47 mouse cellular contexts compared by ENCODE assay signal in genomic region chr2:25767764-25768163, GRCm38 (mm10). TPM values are rescaled to one million over a fixed set of nuclear protein-coding genes. Genes with fewer than 3 reads are reported as not detected.
"Had no signal": no experiment of that assay in that cellular context is flagged by ENCODE, and none has a peak within 500 bp of the region (broad histone marks: within the 10 kb centered on the region; RNA-seq: fewer than 3 reads in every experiment).

No protein-coding gene starts in this region.

- H3K9me3 ChIP-seq: limb, embryonic 10.5 days; limb, embryonic 12.5 days; limb, embryonic 13.5 days; limb, embryonic 15.5 days; liver, embryonic 12.5 days; liver, embryonic 13.5 days; liver, embryonic 15.5 days; lung, embryonic 15.5 days; megakaryocyte, embryonic 14.5 days; midbrain, embryonic 10.5 days; midbrain, embryonic 12.5 days; midbrain, embryonic 15.5 days; neural tube, embryonic 12.5 days had no signal

- H3K4me1 ChIP-seq: limb, embryonic 10.5 days; limb, embryonic 12.5 days; limb, embryonic 13.5 days; limb, embryonic 15.5 days; liver, embryonic 12.5 days; liver, embryonic 13.5 days; liver, embryonic 15.5 days; lung, embryonic 15.5 days; midbrain, embryonic 10.5 days; midbrain, embryonic 12.5 days; midbrain, embryonic 15.5 days; neural tube, embryonic 12.5 days had no signal

- H3K27me3 ChIP-seq: limb, embryonic 13.5 days; limb, embryonic 15.5 days; liver, embryonic 15.5 days; lung, embryonic 15.5 days; midbrain, embryonic 12.5 days; midbrain, embryonic 15.5 days; neural tube, embryonic 12.5 days had no signal

- H3K9ac ChIP-seq: limb, embryonic 12.5 days; limb, embryonic 13.5 days; limb, embryonic 15.5 days; liver, embryonic 12.5 days; liver, embryonic 13.5 days; liver, embryonic 14.5 days; liver, embryonic 15.5 days; liver, postnatal 0 days; lung, embryonic 14.5 days; lung, embryonic 15.5 days; midbrain, embryonic 12.5 days; midbrain, embryonic 15.5 days; neural tube, embryonic 12.5 days had no signal

- DNase-seq: left cerebral cortex, postnatal 4 days; liver; liver, embryonic 13.5 days; liver, postnatal 0 days; lung, adult 18-20 months; lung, adult 2 months; lung, embryonic 14.5 days; lung, postnatal 10 days; lung, postnatal 14 days; lung, postnatal 36 days; lung, postnatal 4 days; midbrain, embryonic 14.5 days had no signal

- H3K27ac ChIP-seq: left cerebral cortex, adult 2 months; limb, embryonic 10.5 days; limb, embryonic 12.5 days; limb, embryonic 13.5 days; limb, embryonic 15.5 days; liver, embryonic 12.5 days; liver, embryonic 13.5 days; liver, embryonic 14.5 days; liver, embryonic 15.5 days; lung, embryonic 15.5 days; macrophage; midbrain, embryonic 10.5 days; midbrain, embryonic 12.5 days; midbrain, embryonic 15.5 days; neural tube, embryonic 12.5 days had no signal

- ATAC-seq: liver, embryonic 12.5 days; liver, postnatal 0 days; lung, postnatal 0 days; midbrain, embryonic 15.5 days; midbrain, embryonic 16.5 days had no signal

- H3K4me3 ChIP-seq: left cerebral cortex, adult 2 months; limb, embryonic 10.5 days; limb, embryonic 12.5 days; limb, embryonic 13.5 days; limb, embryonic 15.5 days; liver, embryonic 12.5 days; liver, embryonic 13.5 days; liver, embryonic 15.5 days; lung, embryonic 15.5 days; megakaryocyte, embryonic 14.5 days; midbrain, embryonic 10.5 days; midbrain, embryonic 12.5 days; midbrain, embryonic 15.5 days; myocyte; neural tube, embryonic 12.5 days had no signal

- H3K4me2 ChIP-seq: limb, embryonic 12.5 days; limb, embryonic 13.5 days; limb, embryonic 15.5 days; liver, embryonic 11.5 days; liver, embryonic 12.5 days; liver, embryonic 13.5 days; liver, embryonic 15.5 days; lung, embryonic 14.5 days; lung, embryonic 15.5 days; midbrain, embryonic 12.5 days; midbrain, embryonic 15.5 days; neural tube, embryonic 12.5 days had no signal

- H3K36me3 ChIP-seq: limb, embryonic 10.5 days; limb, embryonic 12.5 days; limb, embryonic 13.5 days; limb, embryonic 15.5 days; liver, embryonic 12.5 days; liver, embryonic 13.5 days; liver, embryonic 15.5 days; lung, embryonic 15.5 days; midbrain, embryonic 10.5 days; midbrain, embryonic 12.5 days; midbrain, embryonic 15.5 days; neural tube, embryonic 12.5 days had no signal

RNA-seq across cellular contexts. Expression of gene Lcn3, which starts 2.4 kb away (rescaled TPM):
- total RNA-seq: left cerebral cortex, adult 2 months; left cerebral cortex, adult 8-10 months; left cerebral cortex, postnatal 10 days; left cerebral cortex, postnatal 14 days; left cerebral cortex, postnatal 25 days; left cerebral cortex, postnatal 36 days; left cerebral cortex, postnatal 4 days; liver, adult 2 months; megakaryocyte progenitor cell, adult 5-6 weeks; megakaryocyte, adult 5-6 weeks; megakaryocyte-erythroid progenitor cell, adult 5-6 weeks; midbrain, postnatal 0 days; monocyte, adult 5-6 weeks had no signal
- polyA plus RNA-seq: limb, embryonic 10.5 days; limb, embryonic 11.5 days; limb, embryonic 12.5 days; limb, embryonic 13.5 days; limb, embryonic 14.5 days; limb, embryonic 15.5 days; liver, adult 2 months; liver, embryonic 11.5 days; liver, embryonic 12.5 days; liver, embryonic 13.5 days; liver, embryonic 14.5 days; liver, embryonic 15.5 days; liver, embryonic 16.5 days; liver, postnatal 0 days; lung, adult 2 months; lung, embryonic 14.5 days; lung, embryonic 15.5 days; lung, embryonic 16.5 days; lung, postnatal 0 days; macrophage; midbrain, embryonic 10.5 days; midbrain, embryonic 12.5 days; midbrain, embryonic 14.5 days; midbrain, embryonic 15.5 days; midbrain, embryonic 16.5 days; midbrain, postnatal 0 days; myocyte; neural tube, embryonic 11.5 days; neural tube, embryonic 12.5 days had no signal

RNA-seq across cellular contexts. Expression of gene Lcn11, which starts 9.1 kb away (rescaled TPM):
- total RNA-seq: left cerebral cortex, adult 2 months; left cerebral cortex, adult 8-10 months; left cerebral cortex, postnatal 10 days; left cerebral cortex, postnatal 14 days; left cerebral cortex, postnatal 25 days; left cerebral cortex, postnatal 36 days; left cerebral cortex, postnatal 4 days; liver, adult 2 months; megakaryocyte progenitor cell, adult 5-6 weeks; megakaryocyte, adult 5-6 weeks; megakaryocyte-erythroid progenitor cell, adult 5-6 weeks; midbrain, postnatal 0 days; monocyte, adult 5-6 weeks had no signal
- polyA plus RNA-seq: limb, embryonic 10.5 days; limb, embryonic 11.5 days; limb, embryonic 12.5 days; limb, embryonic 13.5 days; limb, embryonic 14.5 days; limb, embryonic 15.5 days; liver, adult 2 months; liver, embryonic 11.5 days; liver, embryonic 12.5 days; liver, embryonic 13.5 days; liver, embryonic 14.5 days; liver, embryonic 15.5 days; liver, embryonic 16.5 days; liver, postnatal 0 days; lung, adult 2 months; lung, embryonic 14.5 days; lung, embryonic 15.5 days; lung, embryonic 16.5 days; lung, postnatal 0 days; macrophage; midbrain, embryonic 10.5 days; midbrain, embryonic 12.5 days; midbrain, embryonic 14.5 days; midbrain, embryonic 15.5 days; midbrain, embryonic 16.5 days; midbrain, postnatal 0 days; myocyte; neural tube, embryonic 11.5 days; neural tube, embryonic 12.5 days had no signal

RNA-seq across cellular contexts. Expression of gene Gm13539, which starts 14.3 kb away (rescaled TPM):
- total RNA-seq: left cerebral cortex, adult 2 months; left cerebral cortex, adult 8-10 months; left cerebral cortex, postnatal 10 days; left cerebral cortex, postnatal 14 days; left cerebral cortex, postnatal 25 days; left cerebral cortex, postnatal 36 days; left cerebral cortex, postnatal 4 days; liver, adult 2 months; megakaryocyte progenitor cell, adult 5-6 weeks; megakaryocyte, adult 5-6 weeks; megakaryocyte-erythroid progenitor cell, adult 5-6 weeks; midbrain, postnatal 0 days; monocyte, adult 5-6 weeks had no signal
- polyA plus RNA-seq: limb, embryonic 10.5 days; limb, embryonic 12.5 days; limb, embryonic 13.5 days; limb, embryonic 14.5 days; limb, embryonic 15.5 days; liver, adult 2 months; liver, embryonic 11.5 days; liver, embryonic 12.5 days; liver, embryonic 13.5 days; liver, embryonic 14.5 days; liver, embryonic 15.5 days; liver, embryonic 16.5 days; liver, postnatal 0 days; lung, adult 2 months; lung, embryonic 14.5 days; lung, embryonic 15.5 days; lung, embryonic 16.5 days; macrophage; midbrain, embryonic 10.5 days; midbrain, embryonic 12.5 days; midbrain, embryonic 14.5 days; midbrain, embryonic 15.5 days; midbrain, embryonic 16.5 days; midbrain, postnatal 0 days; neural tube, embryonic 11.5 days; neural tube, embryonic 12.5 days had no signal

RNA-seq across cellular contexts. Expression of gene Obp2b, which starts 31.0 kb away (rescaled TPM):
- total RNA-seq: left cerebral cortex, postnatal 10 days; left cerebral cortex, postnatal 14 days; left cerebral cortex, postnatal 25 days; left cerebral cortex, postnatal 36 days; left cerebral cortex, postnatal 4 days; liver, adult 2 months; megakaryocyte progenitor cell, adult 5-6 weeks; megakaryocyte, adult 5-6 weeks; megakaryocyte-erythroid progenitor cell, adult 5-6 weeks; midbrain, postnatal 0 days; monocyte, adult 5-6 weeks had no signal
- polyA plus RNA-seq: limb, embryonic 10.5 days; limb, embryonic 11.5 days; limb, embryonic 12.5 days; limb, embryonic 13.5 days; limb, embryonic 14.5 days; limb, embryonic 15.5 days; liver, adult 2 months; liver, embryonic 11.5 days; liver, embryonic 12.5 days; liver, embryonic 13.5 days; liver, embryonic 14.5 days; liver, embryonic 15.5 days; liver, embryonic 16.5 days; liver, postnatal 0 days; lung, adult 2 months; lung, embryonic 14.5 days; lung, embryonic 15.5 days; lung, embryonic 16.5 days; lung, postnatal 0 days; macrophage; midbrain, embryonic 10.5 days; midbrain, embryonic 12.5 days; midbrain, embryonic 14.5 days; midbrain, embryonic 15.5 days; midbrain, embryonic 16.5 days; midbrain, postnatal 0 days; myocyte; neural tube, embryonic 11.5 days; neural tube, embryonic 12.5 days had no signal

RNA-seq across cellular contexts. Expression of gene Glt6d1, which starts 47.9 kb away (rescaled TPM):
- total RNA-seq: left cerebral cortex, adult 2 months; left cerebral cortex, adult 8-10 months; left cerebral cortex, postnatal 10 days; left cerebral cortex, postnatal 14 days; left cerebral cortex, postnatal 25 days; left cerebral cortex, postnatal 36 days; left cerebral cortex, postnatal 4 days; liver, adult 2 months; megakaryocyte progenitor cell, adult 5-6 weeks; megakaryocyte, adult 5-6 weeks; megakaryocyte-erythroid progenitor cell, adult 5-6 weeks; midbrain, postnatal 0 days; monocyte, adult 5-6 weeks had no signal
- polyA plus RNA-seq: limb, embryonic 10.5 days; limb, embryonic 11.5 days; limb, embryonic 12.5 days; limb, embryonic 13.5 days; limb, embryonic 14.5 days; limb, embryonic 15.5 days; liver, adult 2 months; liver, embryonic 11.5 days; liver, embryonic 12.5 days; liver, embryonic 13.5 days; liver, embryonic 14.5 days; liver, embryonic 15.5 days; liver, embryonic 16.5 days; liver, postnatal 0 days; lung, adult 2 months; lung, embryonic 14.5 days; lung, embryonic 15.5 days; lung, embryonic 16.5 days; lung, postnatal 0 days; macrophage; midbrain, embryonic 10.5 days; midbrain, embryonic 12.5 days; midbrain, embryonic 14.5 days; midbrain, embryonic 15.5 days; midbrain, embryonic 16.5 days; midbrain, postnatal 0 days; myocyte; neural tube, embryonic 11.5 days; neural tube, embryonic 12.5 days had no signal
